Mouse (Mus musculus): ENCODE results near the gene Bhmt2.

The Bhmt2 gene

GRCm38 (mm10) chr13:93674131-93674561 lies at the start of gene Bhmt2, which contains the start of gene Dmgdh:
Bhmt2 (minus strand) TSS chr13:93674302.
Dmgdh (plus strand) TSS chr13:93674433.
- no peak for DNase-seq (ENCODE audit: low spot score in 2 of 2)

DNA sequence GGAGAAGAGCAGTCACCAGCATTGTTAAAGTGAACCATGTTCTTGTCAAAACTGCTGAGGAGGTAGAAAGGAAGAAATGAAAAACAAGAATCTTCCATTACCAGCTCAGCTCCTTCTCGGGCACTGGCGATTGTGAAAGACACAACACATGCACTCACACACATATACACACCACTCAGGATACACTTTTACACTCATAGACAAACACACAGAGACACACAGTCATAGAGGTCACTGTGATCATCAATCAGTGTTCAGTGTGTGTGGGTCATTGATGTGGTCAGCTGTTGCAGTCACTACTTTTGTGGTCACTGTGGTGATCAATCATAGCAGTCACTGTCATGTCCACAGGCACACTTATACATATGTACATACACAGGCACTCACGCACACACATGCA lies 49.4 kb upstream of the Bhmt2 start:
- no peak for DNase-seq (ENCODE audit: low spot score in 2 of 2)

- DNase-seq (ENCODE audit: low spot score in 2 of 2), result no peak
Measured at GRCm38 (mm10) chr13:93721916-93722315, 47.8 kb upstream of the Bhmt2 start.

DNA sequence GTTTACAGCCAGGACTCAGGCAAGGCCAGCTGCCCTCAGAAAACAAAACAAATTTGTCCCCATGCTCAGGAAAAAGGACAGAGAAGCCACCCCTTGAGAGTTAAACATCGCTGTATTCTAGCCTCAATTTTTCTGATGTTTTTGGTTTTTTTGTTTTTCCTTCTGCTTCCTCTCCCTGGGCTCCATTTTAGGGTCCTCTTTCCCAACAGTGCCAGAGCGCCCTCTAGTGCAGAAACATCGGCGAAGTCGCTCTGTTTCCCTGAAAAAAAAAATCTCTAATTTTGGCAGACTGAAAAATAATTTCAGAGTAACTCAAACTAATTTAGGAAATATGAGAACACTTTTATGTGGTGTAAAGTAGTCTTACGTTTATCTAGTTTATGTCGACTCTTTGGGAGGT lies 44.8 kb upstream of the Bhmt2 start:
- no peak for DNase-seq (ENCODE audit: low spot score in 2 of 2)

DNA sequence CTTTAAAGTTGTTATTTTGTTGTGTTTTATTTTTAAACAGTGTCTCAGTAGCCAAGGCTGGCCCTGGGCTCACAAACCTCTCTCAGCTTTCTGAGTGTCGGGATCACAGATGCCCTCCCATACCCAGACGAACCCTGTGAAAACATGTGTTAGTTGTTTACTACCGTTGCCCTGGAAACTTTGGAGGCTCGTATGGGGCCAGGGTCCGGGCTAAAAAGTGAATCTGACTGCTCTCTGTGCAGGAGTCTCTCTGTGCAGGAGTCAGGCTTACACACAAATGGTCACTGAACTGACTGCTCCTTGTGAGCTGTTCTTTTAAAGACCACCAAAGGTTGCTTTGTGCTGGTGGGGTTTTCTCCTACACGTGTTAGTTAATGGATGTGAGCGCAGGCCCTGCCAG lies 43.0 kb upstream of the Bhmt2 start:
- no peak for DNase-seq (ENCODE audit: low spot score in 2 of 2)

DNA sequence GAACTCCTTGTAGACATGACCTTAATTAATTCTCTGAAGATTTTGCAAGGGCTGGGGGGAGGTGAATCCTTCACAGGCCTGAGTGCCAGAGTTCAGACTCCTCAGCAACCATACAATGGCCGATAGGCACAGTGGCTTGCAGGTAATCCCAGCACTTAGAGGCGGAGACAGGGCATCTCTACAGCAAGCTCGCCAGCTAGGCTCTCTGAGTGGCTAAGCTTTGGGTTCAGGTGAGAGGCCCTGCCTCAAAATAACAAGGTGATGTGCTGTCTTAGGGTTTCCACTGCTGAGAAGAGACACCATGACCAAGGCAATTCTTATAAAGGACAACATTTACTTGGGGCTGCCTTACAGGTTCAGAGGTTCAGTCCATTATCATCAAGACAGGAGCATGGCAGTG lies 39.7 kb upstream of the Bhmt2 start:
- no peak for DNase-seq (ENCODE audit: low spot score in 2 of 2)

- no peak for DNase-seq (ENCODE audit: low spot score in 2 of 2)
Measured at GRCm38 (mm10) chr13:93712362-93712761, 38.3 kb upstream of the Bhmt2 start.

DNA sequence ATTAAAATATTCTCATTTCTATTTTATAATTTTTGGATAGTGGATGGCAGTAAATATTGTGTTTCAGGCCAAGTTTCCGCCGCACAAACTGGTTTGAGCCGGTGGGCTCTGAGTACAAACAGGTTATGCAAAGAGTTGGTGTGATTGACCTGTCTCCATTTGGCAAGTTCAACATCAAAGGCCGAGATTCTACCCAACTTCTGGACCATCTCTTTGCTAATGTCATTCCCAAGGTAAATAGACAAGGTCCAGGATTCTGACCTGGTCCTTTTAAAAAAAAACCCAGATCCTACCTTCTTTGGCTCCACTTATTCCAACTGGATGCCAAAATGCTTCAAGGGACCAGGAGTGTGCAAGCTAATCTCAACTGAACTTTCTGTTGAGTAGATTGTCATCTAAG lies 37.1 kb upstream of the Bhmt2 start:
- no peak for DNase-seq (ENCODE audit: low spot score in 2 of 2)

GRCm38 (mm10) chr13:93710325-93710724 lies 36.2 kb upstream of the Bhmt2 start:
- DNase-seq (ENCODE audit: low spot score in 2 of 2), result no peak

DNA sequence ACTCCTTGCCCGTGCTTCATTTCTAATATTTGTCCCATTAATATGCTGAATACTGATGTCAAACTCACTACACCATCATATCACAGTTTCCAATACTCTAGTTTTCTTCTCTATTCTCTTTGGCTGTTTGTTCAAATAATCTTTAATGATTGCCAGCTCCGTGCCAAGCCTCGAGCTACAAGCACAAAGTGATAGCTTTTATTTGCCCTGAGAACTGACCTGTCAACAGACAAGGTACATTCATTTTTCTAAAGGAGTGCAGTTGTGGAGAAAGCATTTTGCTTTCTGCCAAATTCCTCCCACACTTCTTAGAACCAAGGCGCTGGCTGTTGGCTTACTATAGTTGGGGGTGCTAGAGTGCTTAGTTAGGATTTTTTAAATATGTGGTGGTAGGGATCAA lies 33.2 kb upstream of the Bhmt2 start:
- DNase-seq (ENCODE audit: low spot score in 2 of 2), result no peak

DNA sequence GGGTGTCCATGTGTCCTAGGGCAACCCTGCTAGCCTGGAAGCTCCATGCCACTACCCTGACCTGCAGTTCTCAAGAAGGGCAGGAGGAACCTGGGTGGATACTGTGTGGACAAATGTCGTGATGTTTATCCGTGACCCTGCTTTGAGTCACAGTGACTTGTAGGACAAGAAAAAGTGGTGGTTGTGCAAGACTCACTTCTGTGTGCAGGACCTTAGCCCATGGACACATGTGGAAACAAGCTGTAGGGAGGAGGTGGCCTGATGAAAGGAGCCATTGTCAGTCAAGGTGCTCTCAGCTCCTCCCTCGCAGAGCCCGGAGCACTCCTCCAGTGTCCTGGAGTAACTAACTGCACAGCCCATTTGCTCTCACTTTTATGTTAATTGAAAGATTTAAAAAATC lies 31.6 kb upstream of the Bhmt2 start:
- no peak for DNase-seq (ENCODE audit: low spot score in 2 of 2)

DNA sequence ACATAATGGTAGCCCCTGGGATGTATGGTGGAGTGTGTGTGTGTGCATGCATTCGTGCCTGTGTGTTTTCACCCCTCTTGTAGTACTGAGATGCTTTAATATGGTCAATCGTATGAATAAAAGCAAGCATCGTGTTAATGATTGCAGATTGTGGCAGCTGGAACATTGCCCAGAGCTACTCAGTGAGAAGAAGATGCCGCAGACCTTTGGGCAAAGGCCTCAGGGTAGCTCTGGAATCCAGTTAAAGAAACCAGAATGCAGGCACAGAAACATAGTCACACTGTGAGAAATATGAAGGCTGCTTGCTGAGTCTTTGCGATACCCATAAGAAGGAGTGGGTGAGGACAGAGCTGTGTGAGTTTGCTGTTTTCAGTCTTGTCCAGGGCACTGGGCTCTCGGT lies 24.8 kb upstream of the Bhmt2 start:
- no peak for DNase-seq (ENCODE audit: low spot score in 2 of 2)

DNA sequence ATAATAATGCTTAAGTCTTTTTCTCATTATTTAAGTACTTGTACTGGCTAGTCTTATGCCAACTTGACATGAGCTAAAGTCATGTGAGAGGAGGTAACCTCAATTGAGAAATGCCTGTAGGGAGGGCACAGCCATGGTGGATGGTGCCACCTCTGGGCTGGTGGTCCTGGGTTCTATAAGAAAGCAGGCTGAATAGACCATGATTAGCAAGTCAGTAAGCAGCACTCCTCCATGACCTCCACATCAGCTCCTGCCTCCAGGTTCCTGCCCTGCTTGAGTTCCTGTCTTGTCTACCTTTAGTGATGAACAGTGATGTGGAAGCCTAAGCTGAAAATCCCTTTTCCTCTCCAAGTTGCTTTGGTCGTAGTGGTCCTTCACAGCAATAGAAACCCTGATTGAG lies 16.7 kb upstream of the Bhmt2 start:
- no peak for DNase-seq (ENCODE audit: low spot score in 2 of 2)

GRCm38 (mm10) chr13:93689566-93689965 lies 15.5 kb upstream of the Bhmt2 start:
- DNase-seq (ENCODE audit: low spot score in 2 of 2), result no peak

- no peak for DNase-seq (ENCODE audit: low spot score in 2 of 2)
Measured at GRCm38 (mm10) chr13:93687321-93687720, 13.2 kb upstream of the Bhmt2 start.

DNA sequence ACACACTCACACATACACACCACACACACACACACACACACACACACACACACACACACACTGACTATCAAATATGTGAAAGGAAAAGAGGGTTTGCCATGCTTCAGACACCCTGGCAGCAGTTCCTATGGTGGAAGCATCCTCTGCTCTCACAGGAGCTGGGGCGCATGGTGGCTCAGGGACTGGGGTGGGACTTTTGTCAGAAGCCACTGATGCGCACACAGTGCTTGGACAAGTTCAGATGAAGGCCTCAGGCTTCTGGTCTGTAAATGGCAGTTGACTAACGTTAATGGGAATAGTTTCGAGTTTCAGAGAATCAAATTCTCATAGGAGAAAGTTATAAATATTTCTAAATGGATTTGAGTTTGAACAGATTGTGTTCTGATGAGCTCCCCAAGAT lies 11.1 kb upstream of the Bhmt2 start:
- DNase-seq (ENCODE audit: low spot score in 2 of 2), result no peak

- DNase-seq (ENCODE audit: low spot score in 2 of 2), result no peak
Measured at GRCm38 (mm10) chr13:93683336-93683735, 9.2 kb upstream of the Bhmt2 start.

GRCm38 (mm10) chr13:93676864-93677263 lies 2.8 kb upstream of the Bhmt2 start:
- no peak for DNase-seq (ENCODE audit: low spot score in 2 of 2)

GRCm38 (mm10) chr13:93673296-93673695 lies 806 bp downstream of the Bhmt2 start:
- DNase-seq (ENCODE audit: low spot score in 2 of 2), result no peak

- no peak for DNase-seq (ENCODE audit: low spot score in 2 of 2)
Measured at GRCm38 (mm10) chr13:93672371-93672770, 1.7 kb downstream of the Bhmt2 start.

DNA sequence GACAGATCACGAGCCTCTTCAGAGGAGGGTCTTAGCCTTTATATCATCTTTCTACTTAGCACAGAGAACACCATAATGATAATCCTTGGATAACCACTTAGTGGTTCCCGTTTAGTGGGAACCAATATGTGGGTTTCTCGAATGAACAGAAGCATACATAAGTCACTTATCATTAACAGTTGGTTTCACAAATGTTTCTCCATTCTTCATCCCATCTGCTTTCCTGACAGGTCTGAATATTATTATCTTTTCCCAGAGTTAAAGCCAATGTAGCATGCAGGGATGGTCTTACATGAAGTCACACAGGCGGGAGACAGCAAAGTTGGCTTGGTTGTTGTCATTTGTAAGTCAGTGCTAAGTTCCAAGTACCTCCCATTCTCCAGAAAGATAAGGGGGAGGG lies 6.5 kb downstream of the Bhmt2 start:
- no peak for DNase-seq (ENCODE audit: low spot score in 2 of 2)

DNA sequence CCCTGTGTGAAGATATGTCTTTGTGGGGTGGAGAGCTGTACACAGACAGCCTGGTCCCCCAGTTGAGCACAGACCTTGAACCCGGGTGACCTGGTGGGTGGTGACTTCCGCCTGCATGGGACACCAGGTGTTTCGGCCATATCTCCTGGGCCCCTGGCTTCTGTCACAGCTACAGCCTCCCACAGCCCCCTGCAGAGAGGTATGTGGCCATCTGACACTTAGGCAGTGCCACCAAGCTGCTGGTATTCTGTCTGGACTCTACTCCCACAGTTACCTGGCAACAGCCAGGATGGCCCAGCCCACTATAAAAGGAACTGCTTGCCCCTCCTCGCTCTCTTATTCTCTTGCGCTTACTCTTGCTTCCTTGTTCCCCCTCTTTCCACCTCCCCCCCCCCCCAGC lies 16.2 kb downstream of the Bhmt2 start:
- no peak for DNase-seq (ENCODE audit: low spot score in 2 of 2)

DNA sequence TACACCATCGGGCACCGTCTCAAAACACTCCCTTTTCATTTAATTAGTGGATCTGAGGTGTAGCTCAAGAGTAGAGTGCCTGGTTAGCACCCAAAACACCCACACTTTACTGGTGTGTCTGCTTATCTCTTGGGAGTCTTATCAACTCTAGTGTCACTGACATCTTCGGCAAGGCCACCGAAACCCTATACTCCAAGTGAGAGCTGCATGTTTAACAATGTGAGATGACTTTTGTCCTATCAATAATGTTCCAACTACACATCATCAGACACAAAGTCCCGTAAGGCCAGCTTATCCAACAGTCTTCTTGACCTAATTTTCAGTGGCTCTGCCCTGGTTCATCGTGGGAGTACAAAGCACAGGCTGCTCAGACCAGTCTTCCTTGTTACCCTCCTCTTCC lies 20.7 kb downstream of the Bhmt2 start:
- DNase-seq (ENCODE audit: low spot score in 2 of 2), result no peak

GRCm38 (mm10) chr13:93648387-93649130 lies 25.5 kb downstream of the Bhmt2 start:
- no peak for DNase-seq (ENCODE audit: low spot score in 2 of 2)
